Mouse (Mus musculus) gastrocnemius, postnatal 14 days (tissue): ENCODE data around the gene Ankrd65. TPM values are rescaled to one million over a fixed set of nuclear protein-coding genes. Genes with fewer than 3 reads are reported as not detected.
A peak's percentile ranks its signal among the peaks of the same experiment; 100 is the strongest.
"Not testable (repeated sequence)": the region's sequence is repeated elsewhere in the genome, so short reads cannot be mapped to it uniquely, and the experiment has no call there.

Experiments
- DNase-seq: peaks from one replicate; pipeline ENCODE4 v3.0.0; 2021; ENCODE audit warnings: mixed read lengths
- intact Hi-C: fragments of 180-260 bp; cut with DNase I; formaldehyde crosslinking; loops from one replicate; pipeline ENCODE4 v1.15.1; 2025; ENCODE audit warnings: low total_unique reads
- total RNA-seq, 2 experiments: library from RNA; stranded (reverse); gene quantifications; 2 replicates each; pipeline ENCODE4 v1.2.3; 2021

Ankrd65 gene
- total RNA-seq, 2 experiments from 2014 or later = not detected

DNA sequence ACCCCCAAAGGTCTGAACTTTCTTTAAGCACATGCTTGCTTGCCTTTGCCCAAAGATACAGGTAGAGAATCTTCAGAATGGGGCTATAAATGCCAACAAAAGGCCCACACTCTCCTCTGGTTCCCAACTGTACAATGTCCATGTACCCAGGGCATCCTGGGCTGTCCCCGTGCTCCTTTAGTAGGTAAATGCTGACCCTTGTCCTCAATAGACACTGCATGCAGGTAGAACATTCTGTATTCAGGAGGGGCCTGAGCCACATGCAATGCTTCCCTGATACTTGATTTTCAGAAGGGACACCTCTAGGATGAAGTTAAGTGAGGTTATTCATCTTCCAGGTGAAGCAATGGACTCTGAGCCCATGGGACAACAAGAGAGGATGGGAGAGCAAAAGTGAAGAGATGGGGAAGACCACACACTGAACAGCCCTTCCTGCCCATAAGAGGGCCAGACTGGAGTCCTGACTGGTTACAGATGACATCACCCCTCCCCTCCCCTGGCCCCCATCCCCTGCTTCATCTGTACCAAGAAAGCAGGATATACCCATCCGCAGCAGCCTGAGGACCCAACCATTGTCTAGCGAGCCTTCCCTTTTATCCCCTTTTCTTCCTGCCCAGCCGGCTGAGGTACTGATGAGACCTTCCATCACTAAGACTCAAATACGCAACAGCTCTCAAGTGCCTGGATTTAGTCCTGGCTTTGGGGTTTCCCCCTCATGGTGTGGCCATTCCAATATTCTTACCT, 16.7 kb upstream of the Ankrd65 start:
- intact Hi-C loops = no loop called here
- no peak for DNase-seq

DNA sequence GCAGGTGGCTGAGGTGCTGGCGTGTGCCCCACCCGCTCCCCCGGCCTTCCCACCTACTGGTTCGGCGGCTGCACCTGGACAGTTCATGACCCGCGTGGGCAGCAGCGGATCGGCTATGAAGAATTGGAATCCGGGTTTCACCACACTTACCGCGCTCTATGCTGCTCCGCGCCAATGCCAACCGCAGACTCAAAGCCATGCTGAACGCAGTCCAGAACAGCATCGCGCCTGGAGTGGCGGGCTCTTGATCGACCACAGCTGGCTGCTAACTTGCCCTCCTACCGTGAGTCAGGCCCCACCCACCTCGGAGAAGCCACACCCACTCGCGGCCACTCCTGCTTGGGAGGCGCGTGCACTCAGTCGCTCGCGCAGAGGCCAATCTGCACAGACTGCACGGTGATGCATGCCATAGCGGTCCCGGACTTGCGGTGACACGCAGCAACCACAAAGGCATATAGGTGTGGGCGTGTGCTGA, 15.9 kb upstream of the Ankrd65 start, which contains the start of gene Vwa1:
Gene Vwa1 (minus strand): TSS at position 419 of the 475 bp plus-strand sequence.
- DNase-seq = peak; percentile 93
- intact Hi-C loops = no loop called here

DNA sequence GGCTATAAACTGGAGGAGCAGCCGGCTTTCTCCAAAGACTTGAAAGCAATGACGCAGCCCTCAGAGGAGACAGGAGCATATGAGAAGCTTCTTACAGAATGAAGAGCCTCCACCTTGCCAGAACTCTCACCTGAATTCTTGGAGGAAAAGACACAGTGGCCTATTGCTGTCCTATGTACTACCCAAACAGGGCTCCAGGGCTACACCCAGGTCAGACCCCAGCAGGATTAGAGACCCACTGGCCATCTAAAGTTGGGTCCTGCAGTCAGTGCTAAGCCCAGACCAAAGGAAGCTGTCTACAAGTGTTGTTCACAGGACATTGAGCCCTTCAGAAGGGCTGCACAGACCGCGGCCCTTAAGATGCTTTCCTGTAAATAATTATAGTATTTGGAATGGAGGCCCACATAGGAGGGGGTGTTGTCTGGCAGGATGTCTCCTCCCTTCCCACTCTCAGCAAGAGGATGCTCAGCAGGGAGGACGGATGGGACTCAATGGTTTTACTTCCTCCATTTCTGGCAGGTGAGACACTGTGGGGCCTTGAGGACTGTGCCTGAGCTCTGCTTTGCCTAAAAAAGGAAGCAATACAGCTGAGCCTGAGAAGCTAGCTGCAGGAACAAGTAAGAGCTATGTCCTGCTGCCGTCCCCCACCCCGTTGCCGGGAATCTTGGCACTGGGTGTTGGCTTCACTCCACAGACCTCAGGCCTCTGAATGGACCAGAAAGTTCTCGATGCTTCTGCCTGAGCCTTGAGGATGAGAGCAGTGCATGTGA, 15.1 kb upstream of the Ankrd65 start:
- peak; percentile 77 for DNase-seq
- intact Hi-C loops = no loop called here

DNA sequence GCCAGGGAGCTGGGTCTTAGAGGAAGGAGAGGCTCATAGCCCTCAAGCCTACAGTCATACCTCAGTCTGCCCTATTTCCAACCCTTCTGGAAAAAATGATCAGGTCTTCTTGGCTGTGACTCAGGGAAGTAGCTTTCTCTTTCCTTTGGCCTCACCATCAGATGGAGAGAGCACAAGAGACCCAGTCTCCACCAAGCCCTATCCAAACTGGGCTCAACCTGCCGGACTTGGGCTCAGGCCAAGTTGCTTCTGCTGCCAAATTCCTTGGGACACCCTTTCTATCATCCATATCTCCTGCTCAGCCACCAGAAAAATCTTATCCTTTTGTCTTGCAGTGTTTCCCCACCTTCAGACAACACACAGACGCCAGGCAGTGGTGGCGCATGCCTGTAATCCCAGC, 14.4 kb upstream of the Ankrd65 start:
- intact Hi-C loops = no loop called here
- peak; percentile 45 for DNase-seq

DNA sequence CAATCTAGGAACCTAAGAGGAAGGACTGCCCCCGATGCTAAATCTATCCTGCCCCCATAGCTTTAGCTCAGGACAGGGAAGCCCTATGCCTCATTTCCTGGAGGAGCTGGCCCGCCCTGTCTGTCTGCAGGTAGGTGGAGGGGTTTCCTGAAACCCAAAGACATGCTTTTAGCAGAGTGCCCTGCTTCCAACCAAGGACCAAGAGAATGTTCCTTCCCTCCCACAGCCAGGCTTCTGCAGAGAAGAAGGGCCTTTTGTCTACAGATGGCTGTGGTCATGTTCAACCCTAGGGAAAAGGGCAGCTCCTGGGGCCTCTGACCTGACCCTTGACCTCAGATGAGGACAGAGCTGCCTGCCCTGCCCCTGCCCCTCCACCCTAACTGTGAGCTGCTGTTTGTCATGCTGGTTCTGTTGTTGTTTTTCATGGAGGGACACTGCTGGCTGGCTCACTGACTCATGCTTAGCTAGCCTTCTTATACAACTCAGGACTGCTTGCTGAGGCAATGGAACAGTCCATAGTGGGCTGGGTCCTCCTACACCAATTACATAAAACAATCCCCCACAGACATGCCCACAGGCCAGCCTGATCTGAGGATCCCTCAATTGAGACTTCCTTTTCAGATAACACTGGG, 13.4 kb upstream of the Ankrd65 start:
- intact Hi-C loops = no loop called here
- no peak for DNase-seq

DNA sequence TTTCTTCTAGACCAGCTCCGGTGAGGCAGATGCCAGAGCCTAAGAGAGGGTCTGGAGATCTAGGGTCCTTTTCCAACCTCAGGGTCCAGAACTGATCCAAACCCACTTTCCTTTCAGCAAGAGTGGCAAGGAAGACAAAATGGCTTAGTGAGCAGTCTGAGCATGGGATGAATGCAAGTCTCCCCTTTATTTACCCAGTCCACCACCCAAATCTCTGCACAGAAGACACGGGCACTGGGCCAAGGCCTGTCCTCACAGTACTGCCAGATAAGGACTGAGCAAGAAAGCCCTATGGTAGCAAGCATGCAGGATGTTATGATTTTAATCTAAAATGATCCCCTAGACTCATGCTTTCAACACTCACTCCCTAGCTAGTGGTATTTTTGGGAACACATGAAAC, 12.4 kb upstream of the Ankrd65 start:
- intact Hi-C loops = no loop called here
- no peak for DNase-seq

DNA sequence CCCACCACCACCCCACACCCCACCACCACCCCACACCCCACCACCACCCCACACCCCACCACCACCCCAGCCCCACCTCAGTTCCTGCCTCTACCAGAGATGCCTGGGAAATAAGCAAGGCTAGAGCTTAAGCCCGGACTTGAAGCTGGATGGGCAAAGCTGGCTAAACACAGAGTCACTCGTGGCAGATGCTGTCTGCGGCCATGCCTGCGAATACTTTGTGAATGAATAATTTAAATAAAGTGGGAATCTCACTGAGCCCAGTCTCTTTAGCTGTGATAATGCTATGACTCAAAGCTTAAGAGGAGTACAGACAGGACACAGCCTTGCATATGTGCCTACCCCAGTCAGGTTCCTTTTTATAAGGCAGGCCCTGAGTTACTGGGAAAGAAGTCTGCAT, 10.7 kb upstream of the Ankrd65 start:
- no peak for DNase-seq
- intact Hi-C loops = no loop called here

DNA sequence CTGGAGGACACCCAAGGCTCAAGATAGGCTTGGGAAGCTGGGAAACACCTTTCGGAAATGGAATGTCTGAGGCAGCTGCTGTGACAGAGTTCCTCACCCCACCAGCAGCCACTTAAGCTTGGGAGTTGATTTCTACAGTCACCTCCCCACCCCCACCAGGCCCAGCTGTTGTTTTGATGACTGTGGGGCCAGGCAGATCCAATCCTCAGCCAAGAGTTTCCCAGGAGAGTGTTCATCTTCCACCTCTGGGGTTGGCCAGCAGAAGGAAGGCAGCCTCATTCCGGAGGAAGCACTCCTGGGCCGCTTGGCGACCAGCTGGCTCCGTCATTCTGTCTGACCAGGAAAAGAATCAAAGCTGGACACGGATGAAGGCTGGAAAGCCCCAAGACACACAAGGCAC, 9.3 kb upstream of the Ankrd65 start:
- DNase-seq = peak; percentile 91
- intact Hi-C loops = no loop called here

DNA sequence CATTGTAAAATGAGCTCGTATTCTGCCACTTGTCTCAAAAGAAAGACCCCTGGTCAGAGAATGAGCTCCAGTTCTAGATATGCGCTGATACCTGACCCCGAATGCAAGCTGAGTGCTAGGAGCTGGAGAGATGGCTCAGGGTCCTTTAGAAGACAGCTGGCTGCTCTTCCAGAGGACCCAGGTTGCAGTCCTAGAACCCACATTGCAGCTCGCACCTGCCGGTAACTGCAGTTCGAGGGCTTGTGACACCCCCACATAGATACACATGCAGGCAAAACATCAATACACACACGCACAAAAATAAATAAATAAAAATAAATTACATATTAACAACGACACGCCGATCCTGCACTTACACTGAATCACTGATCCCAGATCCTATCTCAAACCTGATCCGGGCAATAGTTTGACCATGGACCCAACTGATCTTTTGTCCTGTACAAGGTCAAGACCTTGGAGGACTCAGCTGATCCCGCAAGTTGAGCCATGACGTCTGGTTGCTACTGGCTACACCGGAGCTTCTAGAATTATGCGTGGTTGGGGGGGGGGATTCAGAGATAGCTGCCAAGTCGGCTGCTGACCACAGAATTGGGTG, 6.7 kb upstream of the Ankrd65 start:
- DNase-seq = no peak
- intact Hi-C loops = no loop called here

DNA sequence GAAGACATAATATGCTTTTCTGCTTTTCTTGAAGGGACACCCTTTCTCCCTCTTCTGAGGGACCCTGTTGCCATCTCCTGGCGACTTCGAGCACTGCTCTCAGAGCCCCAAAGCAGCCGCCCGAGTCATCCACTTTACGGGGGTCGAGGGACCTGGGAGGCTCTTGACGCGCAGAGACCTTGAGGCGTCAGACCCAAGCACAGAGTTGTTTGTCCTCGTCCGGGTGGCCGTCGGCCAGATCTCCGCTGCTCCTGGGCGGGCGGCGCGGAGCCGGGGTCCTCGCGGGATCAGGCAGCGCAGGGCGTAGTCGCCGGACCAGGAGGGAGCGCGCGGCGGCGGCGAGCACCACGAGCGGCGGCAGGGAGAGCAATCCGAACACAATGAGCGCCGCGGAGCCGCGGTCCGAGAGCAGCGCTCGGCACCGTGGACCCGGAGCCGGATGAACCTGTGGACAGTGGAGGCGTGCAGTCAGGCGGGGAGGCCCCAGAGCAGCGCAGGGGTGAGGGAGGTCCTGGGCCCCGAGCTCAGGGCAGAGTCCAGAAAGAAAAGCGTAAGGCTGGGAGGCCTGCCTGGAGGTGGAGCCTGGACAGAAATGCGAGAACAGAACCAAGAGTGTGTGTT, 6.0 kb upstream of the Ankrd65 start:
- DNase-seq = peak; percentile 86
- intact Hi-C loops = no loop called here

DNA sequence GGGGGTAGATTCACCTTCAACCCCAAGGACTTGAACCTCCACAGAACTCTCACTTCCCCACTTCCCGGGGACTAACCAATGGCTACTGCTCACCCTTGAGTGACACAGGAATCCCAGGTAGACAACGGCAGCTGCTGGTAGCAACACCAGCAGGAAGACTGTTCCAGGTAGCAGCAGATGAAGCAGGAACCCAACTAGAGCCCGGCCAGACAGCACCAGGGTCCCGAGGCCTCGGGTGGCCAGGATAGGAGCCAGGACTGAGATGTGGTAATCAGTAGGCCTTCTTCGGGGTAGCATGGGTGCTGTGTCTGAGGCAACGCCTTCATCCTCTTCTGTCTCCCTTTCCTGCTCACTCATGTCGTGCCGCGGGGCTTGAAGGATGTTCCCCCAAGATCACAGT, 5.0 kb upstream of the Ankrd65 start:
- no peak for DNase-seq
- intact Hi-C loops = no loop called here

DNA sequence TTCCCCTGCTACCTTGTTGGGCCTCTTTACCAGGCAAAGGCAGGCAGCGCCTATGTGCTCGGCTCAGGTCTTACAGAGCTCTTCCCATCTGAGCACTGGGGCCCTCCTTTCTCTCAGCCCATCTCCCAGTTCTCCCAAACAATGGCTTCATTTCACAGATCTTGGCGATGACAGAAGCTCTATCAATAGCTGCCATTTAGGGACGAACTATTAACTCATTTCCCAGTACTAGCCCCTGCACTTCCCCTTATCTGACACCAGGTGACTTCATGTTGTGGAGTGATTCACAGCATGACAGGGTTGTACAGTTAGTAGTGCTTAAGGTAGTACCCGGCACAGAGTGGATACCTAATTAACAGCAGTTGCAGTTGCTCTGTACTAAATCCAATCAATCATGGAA, 4.4 kb upstream of the Ankrd65 start, which contains the start of gene Tmem88b:
Gene Tmem88b (minus strand): TSS at position 56 of the 400 bp plus-strand sequence.
- intact Hi-C loops = no loop called here
- no peak for DNase-seq

DNA sequence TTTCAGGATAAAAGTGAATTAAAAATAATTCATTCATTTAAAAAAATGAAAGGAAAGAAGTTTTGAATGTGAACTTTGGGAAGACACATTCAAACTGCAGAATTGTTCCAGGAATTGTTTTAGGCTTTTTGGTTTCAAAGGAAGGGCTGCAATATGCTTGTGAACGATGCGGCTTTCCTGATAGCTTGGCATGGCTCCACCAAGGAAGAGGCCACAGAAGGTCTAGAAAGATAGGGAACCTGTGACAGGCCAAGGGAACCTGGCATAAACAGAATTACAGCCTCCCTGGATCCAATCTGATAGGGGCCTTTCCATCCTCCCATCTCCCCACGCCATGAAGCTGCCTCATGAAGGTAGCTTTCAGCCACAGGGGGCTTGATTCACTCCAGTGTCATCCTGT, 1.9 kb upstream of the Ankrd65 start:
- DNase-seq = no peak
- intact Hi-C loops = no loop called here

DNA sequence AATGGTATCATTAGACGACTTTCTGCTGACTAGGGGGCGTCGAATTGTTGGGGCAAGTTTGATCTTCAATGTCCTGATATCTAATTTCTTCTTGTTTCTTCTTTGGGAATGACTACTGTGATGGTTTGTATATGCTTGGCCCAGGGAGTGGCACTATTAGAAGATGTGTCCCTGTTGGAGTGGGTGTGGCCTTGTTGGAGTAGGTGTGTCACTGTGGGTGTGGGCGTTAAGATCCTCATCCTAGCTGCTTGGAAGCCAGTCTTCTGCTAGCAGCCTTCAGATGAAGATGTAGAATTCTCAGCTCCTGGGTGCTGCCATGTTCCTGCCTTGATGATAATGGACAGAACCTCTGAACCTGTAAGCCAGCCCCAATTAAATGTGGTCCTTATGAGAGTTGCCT, 1.4 kb upstream of the Ankrd65 start:
- intact Hi-C loops, DNase-seq: not testable (repeated sequence)

DNA sequence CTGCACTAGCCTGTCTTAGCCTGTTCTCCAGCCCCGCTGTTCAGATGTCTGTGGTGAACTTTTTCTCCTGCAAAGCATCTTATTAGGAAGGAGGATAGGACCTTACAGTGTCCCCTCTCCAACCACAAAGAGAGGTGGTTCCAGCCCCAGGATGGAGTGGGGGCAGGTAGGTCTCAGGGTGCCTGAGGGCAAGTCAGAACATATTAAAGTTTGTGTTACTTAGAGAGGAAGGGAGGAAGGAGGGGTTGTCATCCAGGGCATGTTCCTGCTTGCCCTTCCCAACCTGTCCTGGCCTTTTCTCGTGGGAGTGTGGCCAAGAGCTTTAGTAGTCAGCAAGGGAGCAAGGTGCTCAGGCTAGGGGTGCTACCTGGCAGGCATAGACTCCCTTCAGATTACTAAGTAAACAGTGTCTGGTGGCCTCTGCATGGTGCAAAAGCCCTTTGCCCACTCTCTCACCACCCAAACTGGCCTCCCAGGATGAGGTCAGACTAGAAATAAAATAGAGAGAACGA, 467 bp downstream of the Ankrd65 start:
- no peak for DNase-seq
- intact Hi-C loops = no loop called here

DNA sequence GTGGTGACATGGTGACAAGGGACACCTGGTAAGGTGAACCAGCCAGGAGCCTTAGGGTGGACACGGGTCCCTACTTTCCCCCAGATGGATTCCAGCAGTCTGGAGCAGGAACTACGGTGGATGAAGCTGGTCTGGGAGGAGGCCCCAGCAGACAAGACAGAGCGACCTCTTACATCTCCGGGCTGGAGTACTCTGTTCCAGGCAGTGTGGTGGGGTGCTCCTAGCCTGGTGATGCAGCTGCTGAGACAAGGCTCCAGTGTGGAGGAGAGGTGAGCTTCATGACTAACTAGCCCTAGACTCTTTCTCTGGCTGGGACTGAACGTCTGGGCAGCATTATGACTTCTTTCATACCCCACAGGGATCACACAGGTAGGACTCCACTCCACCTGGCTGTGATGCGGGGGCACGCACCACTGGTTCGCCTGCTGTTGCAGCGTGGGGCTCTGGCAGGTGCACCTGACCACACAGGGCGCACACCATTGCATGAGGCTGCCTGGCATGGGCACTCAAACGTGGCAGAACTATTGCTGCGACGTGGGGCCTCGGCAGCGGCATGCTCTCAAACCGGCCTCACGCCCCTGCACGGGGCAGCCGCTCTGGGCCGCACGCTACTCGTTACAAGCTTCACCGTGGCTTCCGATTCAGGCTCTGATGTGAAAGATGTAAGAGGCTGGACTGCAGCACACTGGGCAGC, 1.1 kb downstream of the Ankrd65 start:
- intact Hi-C loops = no loop called here
- no peak for DNase-seq

DNA sequence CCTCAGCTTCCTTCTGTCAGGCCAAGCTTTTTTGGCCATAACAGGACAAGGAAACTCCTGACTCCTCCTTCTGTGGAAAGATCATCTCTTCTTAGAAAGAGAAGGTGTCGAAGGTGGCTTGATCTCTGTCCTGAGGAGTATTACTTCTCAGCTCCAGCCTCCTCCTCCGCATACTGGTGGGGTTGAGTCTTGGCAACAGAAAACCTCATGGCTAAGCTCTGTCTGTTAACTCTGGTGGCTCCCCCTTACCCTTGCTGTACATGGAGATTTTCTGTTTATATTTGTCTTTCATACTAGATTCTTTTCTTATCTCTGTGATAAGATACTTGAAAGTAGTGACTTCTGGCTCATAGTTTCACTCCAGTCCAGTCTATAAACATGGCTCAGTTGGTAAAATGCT, 3.5 kb downstream of the Ankrd65 start:
- DNase-seq = no peak
- intact Hi-C loops = no loop called here

DNA sequence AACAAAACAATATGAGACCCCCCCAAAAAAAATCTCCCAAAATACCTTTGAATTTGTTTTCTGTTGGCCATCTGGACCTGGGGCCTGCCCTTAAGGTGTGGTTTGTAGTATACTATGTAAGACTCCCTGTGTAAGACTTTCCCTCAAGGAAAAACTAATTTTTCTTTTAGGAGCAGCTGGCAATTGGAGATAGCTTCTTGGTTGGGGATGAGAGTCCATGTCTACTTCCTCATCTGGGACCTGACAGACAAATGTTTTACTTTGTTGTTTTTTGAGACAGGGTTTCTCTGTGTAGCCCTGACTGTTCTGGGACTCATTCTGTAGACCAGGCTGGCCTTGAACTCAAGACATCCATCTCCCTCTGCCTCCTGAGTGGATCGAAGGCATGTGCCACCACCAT, 11.8 kb downstream of the Ankrd65 start:
- no peak for DNase-seq
- intact Hi-C loops = no loop called here
